Mouse (Mus musculus) midbrain, embryonic 14.5 days (tissue): ENCODE measurements around the gene Gm26920. TPM values are rescaled to one million over a fixed set of nuclear protein-coding genes. Genes with fewer than 3 reads are reported as not detected.

ENCODE experiments used
- ATAC-seq: fragments of 200-750 bp; cut with Nextera tagmentation; 2 replicates; pipeline ENCODE4 v1.8.0; 2017; ENCODE audit warnings: moderate number of reproducible peaks, moderate library complexity; ENCODE audit not compliant: low FRiP score, low TSS enrichment
- DNase-seq: peaks from one replicate; pipeline ENCODE4 v3.0.0-alpha.2; 2015
- H3K27ac ChIP-seq: fragments of 300-500 bp; sonication (generic); replicated peaks from 2 replicates; pipeline ENCODE4 v1.5.1; 2014; ENCODE audit warnings: mild to moderate bottlenecking, low read depth, low read length, moderate library complexity
- H3K27me3 ChIP-seq: fragments of 300-500 bp; sonication (generic); 2 replicates; pipeline ENCODE4 v1.6.1; 2014; ENCODE audit warnings: low read length, control low read depth, mixed read lengths; ENCODE audit not compliant: control insufficient read depth, insufficient read depth
- H3K36me3 ChIP-seq: fragments of 300-500 bp; sonication (generic); 2 replicates; pipeline ENCODE4 v1.6.1; 2014; ENCODE audit warnings: low read length, control low read depth; ENCODE audit not compliant: control insufficient read depth, insufficient read depth
- H3K4me1 ChIP-seq: fragments of 300-500 bp; sonication (generic); 2 replicates; pipeline ENCODE4 v1.6.1; 2014; ENCODE audit warnings: mild to moderate bottlenecking, antibody characterized with exemption, low read length, control low read depth; ENCODE audit not compliant: control insufficient read depth, insufficient read depth
- H3K4me2 ChIP-seq: fragments of 300-500 bp; sonication (generic); 2 replicates; pipeline ENCODE4 v1.6.1; 2014; ENCODE audit warnings: mild to moderate bottlenecking, low read length, moderate library complexity
- H3K4me3 ChIP-seq: fragments of 300-500 bp; sonication (generic); replicated peaks from 2 replicates; pipeline ENCODE4 v1.5.1; 2014; ENCODE audit warnings: low read depth, low read length
- H3K9ac ChIP-seq: fragments of 300-500 bp; sonication (generic); replicated peaks from 2 replicates; pipeline ENCODE4 v1.6.1; 2014; ENCODE audit warnings: mild to moderate bottlenecking, low read length, moderate library complexity
- H3K9me3 ChIP-seq: fragments of 300-500 bp; sonication (generic); 2 replicates; pipeline ENCODE4 v1.6.1; 2016; ENCODE audit warnings: low read length, control low read depth, mixed read lengths; ENCODE audit not compliant: control insufficient read depth
- WGBS: fragments of 180-500 bp; shearing (Covaris S2); extraction: QIAGEN DNeasy Blood & Tissue Kit; methylation state at CpG from one replicate; pipeline ENCODE4 v1.1.7; 2014; 5-methylcytosine and 5-hydroxymethylcytosine counted together
- microRNA-seq: library from miRNA; unstranded; fragments of <30 nt; microRNA quantifications from one replicate; pipeline ENCODE4, GENCODE M21; 2016
- polyA plus RNA-seq: library from polyadenylated mRNA; unstranded; fragments of >200 nt; fragmentation: Nextera tagmentation; extraction: Ambion mirVana; gene quantifications from 2 replicates; pipeline ENCODE4 v1.2.1, GENCODE M21; 2014

The Gm26920 gene
- polyA plus RNA-seq, 1 experiment from 2014 or later = 1.8 TPM

DNA sequence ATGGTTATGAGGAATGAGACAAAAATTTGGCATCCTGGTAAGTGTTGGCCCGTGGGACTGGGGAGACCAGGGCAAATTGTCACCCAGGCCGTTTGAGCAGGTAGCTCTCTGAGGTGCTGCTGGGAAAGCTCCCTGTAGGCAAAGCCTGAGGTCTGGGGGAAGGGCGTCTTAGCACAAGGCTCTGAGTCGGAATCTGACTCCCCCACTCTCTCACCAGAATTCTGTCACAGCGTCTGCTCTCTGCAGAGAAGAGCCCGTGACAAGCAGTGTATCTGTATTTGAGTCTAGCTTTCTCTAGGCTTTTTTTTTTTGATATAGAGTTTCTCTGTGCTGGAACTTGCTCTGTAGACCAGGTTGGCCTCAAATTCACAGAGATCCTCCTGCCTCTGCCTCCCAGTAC is 73.0 kb downstream of the Gm26920 start:
- H3K27me3 ChIP-seq = no peaks in the 10 kb centered on the region
- H3K4me3 ChIP-seq = no peak overlapping the region
- no peaks in the 10 kb centered on the region for H3K4me1 ChIP-seq
- ATAC-seq = no peak
- no peak overlapping the region for H3K4me2 ChIP-seq
- no peak overlapping the region for H3K9ac ChIP-seq
- DNase-seq = no peak
- H3K36me3 ChIP-seq = peaks cover 63% of the 10 kb centered on the region
- WGBS = 94% methylated on average over 6 of the region's 6 CpGs
- no peak overlapping the region for H3K27ac ChIP-seq
- H3K9me3 ChIP-seq = no peaks in the 10 kb centered on the region

DNA sequence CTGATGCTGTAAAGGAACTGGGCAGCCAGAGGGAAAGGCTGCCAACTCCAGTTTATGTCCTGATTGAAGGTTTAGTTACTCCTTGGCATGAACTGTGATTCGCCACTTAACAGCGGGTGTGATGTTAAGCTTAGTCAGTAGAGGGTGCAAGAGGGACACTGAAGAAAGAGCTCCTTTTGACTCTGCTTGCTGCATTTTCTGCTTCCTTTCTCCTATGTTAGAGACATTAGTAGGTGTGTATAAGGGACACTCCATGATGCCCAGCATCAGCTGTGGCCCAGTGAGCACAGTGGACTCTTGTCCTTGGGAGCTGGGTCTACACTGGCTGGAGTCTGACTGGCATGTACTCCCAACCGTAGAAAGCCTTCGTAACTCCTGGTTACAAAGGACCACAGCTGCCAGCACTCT is 77.2 kb downstream of the Gm26920 start:
- Histone ChIP-seq H3K9ac (no peak overlapping the region), H3K4me3 (no peak overlapping the region), H3K4me2 (no peak overlapping the region), H3K4me1 (peaks cover 7% of the 10 kb centered on the region; the same call in 1 of the 2 replicates), H3K36me3 (peaks cover 44% of the 10 kb centered on the region), H3K9me3 (no peaks in the 10 kb centered on the region), H3K27ac (no peak overlapping the region; the same call in 1 of the 2 replicates), H3K27me3 (no peaks in the 10 kb centered on the region)
- peak; percentile 83 for DNase-seq
- no peak for ATAC-seq
- 78% methylated on average over 4 of the region's 4 CpGs for WGBS

DNA sequence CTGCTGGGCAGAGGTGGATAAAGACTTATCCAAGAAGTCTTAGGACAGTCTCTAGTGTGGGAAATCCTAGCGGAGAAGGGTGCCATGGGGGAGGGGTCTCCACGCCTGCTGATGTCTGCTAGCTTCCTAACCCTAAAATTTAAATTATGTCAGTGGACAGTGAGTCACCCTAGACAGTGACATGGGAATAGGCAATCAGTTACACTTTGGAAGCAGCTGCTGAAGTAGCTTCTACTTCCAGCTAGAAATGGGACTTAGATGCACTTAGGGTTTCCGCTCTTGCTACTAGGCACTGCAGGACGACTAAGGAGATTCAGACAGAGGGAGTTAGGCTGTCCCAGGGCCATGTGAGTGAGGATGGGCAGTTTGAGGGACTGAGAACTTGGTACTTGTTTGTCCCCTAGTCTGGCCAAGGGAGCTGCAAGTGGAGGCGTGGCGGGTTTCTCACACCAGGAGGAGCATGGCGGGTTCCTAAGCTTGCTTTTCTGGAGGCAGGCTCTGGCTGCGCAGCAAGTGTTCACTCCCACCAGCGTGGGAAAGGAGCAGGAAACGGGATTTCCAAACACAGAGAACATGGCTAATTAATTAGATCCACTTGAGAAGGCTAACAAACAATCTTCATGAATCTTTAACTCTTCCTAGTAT is 79.5 kb downstream of the Gm26920 start:
- H3K4me1 ChIP-seq = peaks cover 7% of the 10 kb centered on the region; the same call in 1 of the 2 replicates
- H3K4me2 ChIP-seq = no peak overlapping the region
- H3K4me3 ChIP-seq = no peak overlapping the region
- peaks cover 36% of the 10 kb centered on the region for H3K36me3 ChIP-seq
- H3K27ac ChIP-seq = 0 out of 2 replicates have a peak overlapping the region, but pooled peaks have one; percentile 13
- H3K27me3 ChIP-seq = no peaks in the 10 kb centered on the region
- WGBS = 85% methylated on average over 10 of the region's 10 CpGs
- DNase-seq = peak; percentile 2
- no peaks in the 10 kb centered on the region for H3K9me3 ChIP-seq
- no peak overlapping the region for H3K9ac ChIP-seq
- ATAC-seq = no peak

DNA sequence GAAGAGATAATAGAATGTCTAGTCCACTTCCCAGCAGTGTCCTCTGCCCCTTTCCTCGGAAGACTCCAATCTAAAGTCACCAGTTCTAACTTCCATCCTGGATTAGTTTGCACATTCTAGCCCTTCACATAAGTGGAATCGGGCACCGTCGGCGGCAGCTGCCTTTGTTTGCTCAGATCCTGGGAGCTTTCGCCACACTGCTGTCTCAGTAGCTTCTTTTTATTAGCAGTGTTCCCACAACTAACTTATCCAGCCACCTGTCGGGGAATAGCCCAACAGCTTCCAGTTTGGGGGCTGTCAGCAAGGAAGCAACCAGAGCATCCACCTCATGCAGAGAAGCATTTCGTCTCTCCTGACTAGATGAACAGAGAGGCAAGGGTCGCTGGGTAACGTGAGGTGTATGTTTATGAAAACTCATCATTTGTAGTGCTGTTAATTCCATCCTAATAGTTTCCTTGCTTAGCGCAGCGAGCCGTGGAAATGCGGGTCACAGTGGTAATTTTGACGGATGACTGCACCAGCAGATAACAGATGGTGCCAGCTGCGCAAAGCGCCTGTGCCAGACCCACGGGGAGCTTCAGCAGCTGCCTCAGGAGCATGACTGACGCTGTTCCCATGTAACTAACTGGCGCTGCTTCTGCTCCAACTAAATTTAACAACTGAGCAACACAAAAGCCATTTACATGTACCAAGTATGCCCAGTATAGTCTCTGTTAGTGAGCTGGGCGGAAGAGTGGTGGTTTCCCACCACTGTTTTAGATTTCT is 80.7 kb downstream of the Gm26920 start:
- Histone ChIP-seq H3K4me2 (0 out of 2 replicates have a peak overlapping the region, but pooled peaks have one; percentile 7), H3K27ac (peak overlapping the region; percentile 45; the same call in 1 of the 2 replicates), H3K27me3 (no peaks in the 10 kb centered on the region), H3K4me3 (no peak overlapping the region), H3K9me3 (no peaks in the 10 kb centered on the region), H3K36me3 (peaks cover 24% of the 10 kb centered on the region), H3K4me1 (peaks cover 7% of the 10 kb centered on the region; the same call in 1 of the 2 replicates), H3K9ac (no peak overlapping the region)
- ATAC-seq (no peak; the same call in 1 of the 2 replicates), DNase-seq (peak; percentile 67)
- WGBS = 51% methylated on average over 21 of the region's 21 CpGs

DNA sequence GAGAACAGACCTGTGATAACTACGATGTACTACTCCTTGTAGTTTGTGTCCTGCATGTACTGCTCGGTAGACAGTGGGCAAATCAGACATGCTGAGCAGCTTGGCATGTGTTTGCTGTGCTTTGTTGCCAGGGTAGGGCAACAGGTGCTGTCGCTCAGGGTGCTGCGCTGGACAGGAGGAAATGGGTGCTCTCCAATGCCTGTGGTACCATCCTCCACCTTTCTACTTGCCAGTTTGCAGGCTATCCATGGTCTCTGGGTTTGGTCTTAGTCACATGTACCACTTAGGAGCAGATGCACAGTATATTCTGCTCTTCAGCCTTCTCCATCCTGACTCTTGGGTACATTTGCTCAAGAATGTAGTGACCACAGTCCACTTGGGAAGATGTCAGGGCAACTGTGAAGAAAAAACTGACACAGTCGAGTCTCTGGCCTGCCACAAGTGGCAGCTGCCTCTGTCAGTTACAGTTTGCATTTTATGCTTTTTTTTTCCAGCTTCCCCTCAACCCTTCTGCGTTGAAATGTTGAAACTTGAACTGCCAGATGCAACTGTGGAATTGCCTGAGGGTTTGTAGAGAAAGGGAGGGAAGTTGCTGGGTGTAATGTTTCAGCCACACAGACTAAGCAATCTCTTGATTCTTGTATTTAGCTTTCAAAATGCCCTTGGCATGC is 82.1 kb downstream of the Gm26920 start:
- H3K4me2 ChIP-seq = no peak overlapping the region
- DNase-seq = no peak
- no peaks in the 10 kb centered on the region for H3K9me3 ChIP-seq
- no peak overlapping the region; the same call in 1 of the 2 replicates for H3K9ac ChIP-seq
- 84% methylated on average over 6 of the region's 6 CpGs for WGBS
- no peaks in the 10 kb centered on the region for H3K27me3 ChIP-seq
- no peak overlapping the region for H3K27ac ChIP-seq
- H3K36me3 ChIP-seq = peaks cover 16% of the 10 kb centered on the region
- ATAC-seq = no peak
- peaks cover 7% of the 10 kb centered on the region; the same call in 1 of the 2 replicates for H3K4me1 ChIP-seq
- H3K4me3 ChIP-seq = no peak overlapping the region

DNA sequence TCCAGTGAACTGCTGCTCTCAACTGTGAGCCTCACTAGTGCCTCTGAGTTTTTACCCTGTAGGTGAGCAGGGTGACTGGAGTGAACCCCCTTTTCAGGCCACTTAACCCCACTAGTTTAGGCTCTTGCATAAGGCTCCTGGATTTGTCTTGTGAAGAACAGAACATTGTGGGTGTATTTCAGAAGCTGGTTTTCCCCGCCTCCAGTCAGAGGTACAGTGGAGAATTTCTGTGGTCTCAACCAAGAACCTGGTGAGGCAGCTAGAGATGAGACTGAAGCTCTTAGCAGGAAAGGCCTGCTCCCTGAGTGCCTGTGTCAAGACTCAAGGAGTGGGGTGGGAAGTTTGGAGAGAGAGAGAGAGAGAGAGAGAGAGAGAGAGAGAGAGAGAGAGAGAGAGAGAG is 82.6 kb downstream of the Gm26920 start:
- WGBS = 97% methylated on average over 1 of the region's 1 CpGs

More for the DNA sequence above, 82.6 kb downstream of the Gm26920 start:
- no peaks in the 10 kb centered on the region for H3K27me3 ChIP-seq
- no peak overlapping the region for H3K27ac ChIP-seq
- no peak for ATAC-seq
- no peak overlapping the region for H3K9ac ChIP-seq
- DNase-seq = no peak
- no peak overlapping the region for H3K4me3 ChIP-seq
- H3K36me3 ChIP-seq = peaks cover 16% of the 10 kb centered on the region
- H3K4me1 ChIP-seq = peaks cover 7% of the 10 kb centered on the region; the same call in 1 of the 2 replicates
- H3K4me2 ChIP-seq = no peak overlapping the region
- H3K9me3 ChIP-seq = no peaks in the 10 kb centered on the region

Small RNAs within 50 kb of the gene (microRNA-seq; reads per million reads assigned to microRNA genes)
- gene Gm23368 = not detected

Other genes with a start within 250 kb of the Gm26920 start
- gene Zfp940, start 236.7 kb downstream of the Gm26920 start, polyA plus RNA-seq = 13.7 and 16.5 TPM in 2 replicates
- 23.9 and 25.4 TPM in 2 replicates for gene Zfp420, start 230.4 kb downstream of the Gm26920 start, polyA plus RNA-seq
- 13.8 and 17.5 TPM in 2 replicates for gene Zfp27, start 183.8 kb downstream of the Gm26920 start, polyA plus RNA-seq
- gene Zfp383, start 182.2 kb downstream of the Gm26920 start, polyA plus RNA-seq = 7.0 and 12.3 TPM in 2 replicates
- 16.3 and 22.1 TPM in 2 replicates for gene Zfp74, start 136.3 kb downstream of the Gm26920 start, polyA plus RNA-seq
- 3.3 and 5.5 TPM in 2 replicates for gene Zfp568, start 106.5 kb downstream of the Gm26920 start, polyA plus RNA-seq
- 13.5 and 14.3 TPM in 2 replicates for gene Zfp14, start 39.0 kb downstream of the Gm26920 start, polyA plus RNA-seq
- gene Zfp82, start 17.5 kb downstream of the Gm26920 start, polyA plus RNA-seq = 11.3 and 11.6 TPM in 2 replicates
- gene Zfp566, start 117 bp upstream of the Gm26920 start, polyA plus RNA-seq = 17.5 and 21.1 TPM in 2 replicates
- 86.6 and 101 TPM in 2 replicates for gene Zfp260, start 4.4 kb upstream of the Gm26920 start, polyA plus RNA-seq
- gene Zfp382, start 31.5 kb upstream of the Gm26920 start, polyA plus RNA-seq = 10.7 and 11.7 TPM in 2 replicates
- gene Zfp146, start 79.3 kb upstream of the Gm26920 start, polyA plus RNA-seq = 18.5 and 19.7 TPM in 2 replicates
- 5.5 TPM in 2 replicates for gene Cox7a1, start 93.7 kb upstream of the Gm26920 start, polyA plus RNA-seq
- gene Capns1, start 108.4 kb upstream of the Gm26920 start, polyA plus RNA-seq = 53.0 and 70.5 TPM in 2 replicates
- 176 and 240 TPM in 2 replicates for gene Polr2i, start 141.5 kb upstream of the Gm26920 start, polyA plus RNA-seq
- 337 and 360 TPM in 2 replicates for gene Tbcb, start 141.9 kb upstream of the Gm26920 start, polyA plus RNA-seq
- gene Ovol3, start 145.3 kb upstream of the Gm26920 start, polyA plus RNA-seq = not detected in 2 replicates
- gene Thap8, start 189.7 kb upstream of the Gm26920 start, polyA plus RNA-seq = 0.58 and 0.61 TPM in 2 replicates
- gene Wdr62, start 190.0 kb upstream of the Gm26920 start, polyA plus RNA-seq = 2.5 and 5.0 TPM in 2 replicates
- gene Clip3, start 201.3 kb upstream of the Gm26920 start, polyA plus RNA-seq = 121 and 131 TPM in 2 replicates
- 107 and 145 TPM in 2 replicates for gene Alkbh6, start 218.3 kb upstream of the Gm26920 start, polyA plus RNA-seq
- gene Syne4, start 224.4 kb upstream of the Gm26920 start, polyA plus RNA-seq = 9.3 and 10.2 TPM in 2 replicates
- not detected in 2 replicates for gene E130208F15Rik, start 231.3 kb upstream of the Gm26920 start, polyA plus RNA-seq
- 19.8 and 20.4 TPM in 2 replicates for gene Sdhaf1, start 233.5 kb upstream of the Gm26920 start, polyA plus RNA-seq